Mouse (Mus musculus) neutrophil, adult 5-6 weeks (primary cell): ENCODE data around the gene Shc2. TPM values are rescaled to one million over a fixed set of nuclear protein-coding genes. Genes with fewer than 3 reads are reported as not detected.

ENCODE experiments used
- total RNA-seq: library from RNA; stranded (forward); fragments of 200-1000 nt; gene quantifications from 2 replicates; pipeline ENCODE4 v1.2.3, GENCODE M21; 2017

Shc2 gene
- total RNA-seq, 1 experiment from 2014 or later: not detected

Other genes starting within 250 kb of the Shc2 start
- gene Vmn2r83, start 169.2 kb downstream of the Shc2 start, total RNA-seq: 0.12 and 0.23 TPM in 2 replicates
- 1.8 and 1.9 TPM in 2 replicates for gene Plpp2, start 104.1 kb downstream of the Shc2 start, total RNA-seq
- gene Mier2, start 82.7 kb downstream of the Shc2 start, total RNA-seq: 18.9 and 21.2 TPM in 2 replicates
- gene Theg, start 50.6 kb downstream of the Shc2 start, total RNA-seq: not detected in 2 replicates
- not detected in 2 replicates for gene C2cd4c, start 23.9 kb downstream of the Shc2 start, total RNA-seq
- not detected in 2 replicates for gene Odf3l2, start 7.8 kb upstream of the Shc2 start, total RNA-seq
- not detected in 2 replicates for gene Madcam1, start 26.6 kb upstream of the Shc2 start, total RNA-seq
- 16.0 and 16.1 TPM in 2 replicates for gene Tpgs1, start 31.5 kb upstream of the Shc2 start, total RNA-seq
- gene Cdc34, start 44.3 kb upstream of the Shc2 start, total RNA-seq: 90.5 and 95.5 TPM in 2 replicates
- gene Gzmm, start 51.1 kb upstream of the Shc2 start, total RNA-seq: 1.5 and 2.9 TPM in 2 replicates
- gene Bsg, start 66.6 kb upstream of the Shc2 start, total RNA-seq: 105 and 111 TPM in 2 replicates
- not detected in 2 replicates for gene Hcn2, start 78.7 kb upstream of the Shc2 start, total RNA-seq
- gene Polrmt, start 108.7 kb upstream of the Shc2 start, total RNA-seq: 21.9 and 24.6 TPM in 2 replicates
- not detected in 2 replicates for gene Fgf22, start 117.2 kb upstream of the Shc2 start, total RNA-seq
- 12.0 and 15.9 TPM in 2 replicates for gene Rnf126, start 129.0 kb upstream of the Shc2 start, total RNA-seq
- gene Fstl3, start 139.4 kb upstream of the Shc2 start, total RNA-seq: 1.0 and 2.6 TPM in 2 replicates
- 1.1 and 1.2 TPM in 2 replicates for gene Prss57, start 153.0 kb upstream of the Shc2 start, total RNA-seq
- 40.6 and 42.1 TPM in 2 replicates for gene Palm, start 155.7 kb upstream of the Shc2 start, total RNA-seq
- gene Misp, start 183.1 kb upstream of the Shc2 start, total RNA-seq: 1.0 and 1.4 TPM in 2 replicates
- 101 and 117 TPM in 2 replicates for gene Ptbp1, start 216.5 kb upstream of the Shc2 start, total RNA-seq
- gene Prtn3, start 236.6 kb upstream of the Shc2 start, total RNA-seq: not detected in 2 replicates
- gene Plppr3, start 236.7 kb upstream of the Shc2 start, total RNA-seq: 0.93 and 1.7 TPM in 2 replicates
- not detected in 2 replicates for gene Elane, start 248.3 kb upstream of the Shc2 start, total RNA-seq